Mouse (Mus musculus): Measurements from ENCODE around the gene Slc34a2. TPM values are rescaled to one million over a fixed set of nuclear protein-coding genes. Genes with fewer than 3 reads are reported as not detected.

Gene Slc34a2
- not detected for total RNA-seq (2023)

GRCm38 (mm10) chr5:53037781-53038180 lies at the start of gene Slc34a2:
Gene Slc34a2 (plus strand): TSS chr5:53038081.

Other genes starting within 250 kb of the Slc34a2 start
- 69.0 TPM for gene Anapc4, start 204.1 kb upstream of the Slc34a2 start, total RNA-seq (2023)
- not detected for gene Sel1l3, start 175.8 kb downstream of the Slc34a2 start, total RNA-seq (2023)
- gene Smim20, start 229.0 kb downstream of the Slc34a2 start, total RNA-seq (2023) = 34.8 TPM